Mouse (Mus musculus) liver, embryonic 15.5 days (tissue): ENCODE measurements at regions not wholly inside any gene's neighbourhood (a gene's known extent, or its start where the extent isn't known, plus 50 kb on each side); places are given as distances from the start of the nearest gene placed in this dataset.

ENCODE experiments used
- ATAC-seq: fragments of 200-750 bp; cut with Nextera tagmentation; 2 replicates; pipeline ENCODE4 v1.8.0; 2017; ENCODE audit warnings: moderate number of reproducible peaks, mild to moderate bottlenecking, moderate library complexity; ENCODE audit not compliant: insufficient read depth
- H3K27ac ChIP-seq: fragments of 300-500 bp; sonication (generic); replicated peaks from 2 replicates; pipeline ENCODE4 v1.5.1; 2015; ENCODE audit warnings: mild to moderate bottlenecking, inconsistent platforms
- H3K27me3 ChIP-seq: fragments of 300-500 bp; sonication (generic); 2 replicates; pipeline ENCODE4 v1.6.1; 2015; ENCODE audit warnings: mild to moderate bottlenecking, inconsistent platforms
- H3K36me3 ChIP-seq: fragments of 300-500 bp; sonication (generic); replicated peaks from 2 replicates; pipeline ENCODE4 v1.6.1; 2015; ENCODE audit warnings: moderate library complexity, mild to moderate bottlenecking, inconsistent platforms
- H3K4me1 ChIP-seq: fragments of 300-500 bp; sonication (generic); replicated peaks from 2 replicates; pipeline ENCODE4 v1.6.1; 2015; ENCODE audit warnings: inconsistent platforms
- H3K4me2 ChIP-seq: fragments of 300-500 bp; sonication (generic); 2 replicates; pipeline ENCODE4 v1.6.1; 2015; ENCODE audit warnings: moderate library complexity, mild to moderate bottlenecking, inconsistent platforms
- H3K4me3 ChIP-seq: fragments of 300-500 bp; sonication (generic); replicated peaks from 2 replicates; pipeline ENCODE4 v1.5.1; 2015; ENCODE audit warnings: mild to moderate bottlenecking, inconsistent platforms
- H3K9ac ChIP-seq: fragments of 300-500 bp; sonication (generic); 2 replicates; pipeline ENCODE4 v1.6.1; 2015; ENCODE audit warnings: moderate library complexity, mild to moderate bottlenecking, inconsistent platforms
- H3K9me3 ChIP-seq: fragments of 300-500 bp; sonication (generic); replicated peaks from 2 replicates; pipeline ENCODE4 v1.6.1; 2016; ENCODE audit warnings: inconsistent platforms
- WGBS: fragments of 180-500 bp; shearing (Covaris S2); methylation state at CpG from one replicate; pipeline ENCODE4 v1.1.7; 2015; ENCODE audit warnings: mixed read lengths; ENCODE audit not compliant: insufficient replicate concordance; 5-methylcytosine and 5-hydroxymethylcytosine counted together

DNA sequence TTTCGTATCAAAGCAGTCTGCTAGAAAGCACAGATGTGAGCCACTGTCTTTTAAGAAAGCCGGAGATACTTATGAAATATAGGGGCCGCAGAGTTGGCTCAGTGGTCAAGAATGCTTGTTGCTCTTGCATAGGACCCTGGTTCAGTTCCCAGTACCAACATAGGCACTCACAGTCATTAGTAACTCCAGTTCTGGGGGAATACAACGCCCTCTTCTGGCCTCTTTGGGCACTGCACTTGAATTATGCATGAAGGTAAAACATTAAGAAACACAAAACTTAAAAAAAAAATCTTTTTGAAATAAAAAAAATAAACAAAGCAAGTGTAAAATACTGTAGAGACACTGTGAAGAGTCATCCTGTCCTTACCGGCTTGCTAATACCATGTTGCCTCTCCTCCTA, 94.7 kb upstream of the Irf2bp2 start:
- H3K4me3 ChIP-seq: no peak overlapping the region
- no peaks in the 10 kb centered on the region for H3K27me3 ChIP-seq
- no peak overlapping the region for H3K27ac ChIP-seq
- H3K9ac ChIP-seq: no peak overlapping the region
- no peak for ATAC-seq
- H3K9me3 ChIP-seq: no peaks in the 10 kb centered on the region
- H3K36me3 ChIP-seq: no peaks in the 10 kb centered on the region
- 69% methylated on average over 5 of the region's 5 CpGs for WGBS
- H3K4me1 ChIP-seq: no peaks in the 10 kb centered on the region
- H3K4me2 ChIP-seq: no peak overlapping the region

DNA sequence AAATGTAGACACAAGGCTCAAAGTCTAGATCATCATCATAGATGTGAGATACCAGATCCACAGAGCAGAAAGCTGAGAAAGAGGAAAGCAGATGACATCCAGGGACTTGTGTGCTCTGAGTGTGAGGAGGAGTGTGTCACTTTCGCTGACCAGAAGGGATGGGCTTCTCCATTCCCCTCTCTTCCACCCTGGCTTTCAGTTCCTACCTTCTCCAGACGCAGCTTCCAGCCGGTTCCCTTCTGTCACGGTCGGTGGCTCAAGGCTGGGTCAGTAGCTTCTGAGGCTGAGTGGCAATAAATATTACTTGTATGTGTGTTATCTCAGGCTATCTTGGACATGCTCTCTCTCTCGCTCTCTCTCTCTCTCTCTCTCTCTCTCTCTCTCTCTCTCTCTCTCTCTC, 94.2 kb upstream of the Irf2bp2 start:
- 79% methylated on average over 6 of the region's 6 CpGs for WGBS
- no peak overlapping the region for H3K9ac ChIP-seq
- H3K27me3 ChIP-seq: no peaks in the 10 kb centered on the region
- ATAC-seq: no peak
- no peaks in the 10 kb centered on the region for H3K36me3 ChIP-seq
- H3K9me3 ChIP-seq: no peaks in the 10 kb centered on the region
- no peak overlapping the region for H3K4me2 ChIP-seq
- no peak overlapping the region for H3K27ac ChIP-seq
- no peaks in the 10 kb centered on the region for H3K4me1 ChIP-seq
- H3K4me3 ChIP-seq: no peak overlapping the region

DNA sequence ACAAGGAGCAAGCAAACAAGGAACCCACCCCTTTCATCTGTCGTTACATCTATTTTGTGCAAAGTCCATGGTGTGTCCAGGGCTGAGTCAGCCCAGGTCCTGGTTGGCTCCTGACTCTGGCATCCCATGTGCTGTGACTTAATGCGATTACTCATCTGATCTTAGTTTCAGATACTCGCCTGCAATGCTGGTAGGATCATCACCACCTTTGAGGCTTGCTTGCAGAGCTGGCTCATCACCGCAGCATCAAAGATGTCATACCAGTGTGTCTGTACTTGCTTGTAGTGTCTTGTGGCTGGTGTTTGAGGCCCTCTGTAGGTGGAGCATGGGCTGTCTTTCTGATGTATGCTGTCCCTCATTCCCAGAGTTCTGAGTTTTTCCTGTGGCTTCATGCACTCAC, 93.0 kb upstream of the Irf2bp2 start:
- no peaks in the 10 kb centered on the region for H3K4me1 ChIP-seq
- no peaks in the 10 kb centered on the region for H3K36me3 ChIP-seq
- no peak for ATAC-seq
- H3K4me2 ChIP-seq: no peak overlapping the region
- H3K9ac ChIP-seq: no peak overlapping the region
- WGBS: 59% methylated on average over 4 of the region's 4 CpGs
- no peak overlapping the region for H3K27ac ChIP-seq
- no peak overlapping the region for H3K4me3 ChIP-seq
- no peaks in the 10 kb centered on the region for H3K9me3 ChIP-seq
- no peaks in the 10 kb centered on the region for H3K27me3 ChIP-seq

DNA sequence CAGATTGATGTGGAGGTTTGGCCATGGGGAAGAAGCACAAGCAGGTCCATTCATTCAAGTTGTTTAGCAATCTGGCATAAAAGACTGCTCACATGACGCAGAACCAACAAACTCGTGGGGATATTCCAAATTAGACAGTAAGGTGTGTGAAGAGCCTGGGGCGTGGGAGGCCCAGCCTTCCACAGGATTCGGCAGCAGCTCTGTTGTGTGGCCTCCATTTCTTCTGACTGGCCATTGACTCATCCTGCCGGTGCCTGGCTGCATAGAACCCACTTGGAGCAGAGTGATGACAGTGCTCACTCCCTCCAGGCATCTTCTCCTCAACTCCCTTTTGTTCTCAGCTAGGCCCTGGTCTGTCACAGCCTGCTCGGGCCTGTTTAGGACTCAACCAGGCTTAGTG, 91.6 kb upstream of the Irf2bp2 start:
- no peak overlapping the region for H3K27ac ChIP-seq
- WGBS: 64% methylated on average over 6 of the region's 6 CpGs
- H3K27me3 ChIP-seq: no peaks in the 10 kb centered on the region
- no peaks in the 10 kb centered on the region for H3K9me3 ChIP-seq
- no peak overlapping the region for H3K4me2 ChIP-seq
- no peak overlapping the region for H3K4me3 ChIP-seq
- no peaks in the 10 kb centered on the region for H3K36me3 ChIP-seq
- H3K9ac ChIP-seq: no peak overlapping the region
- no peaks in the 10 kb centered on the region for H3K4me1 ChIP-seq
- no peak for ATAC-seq

DNA sequence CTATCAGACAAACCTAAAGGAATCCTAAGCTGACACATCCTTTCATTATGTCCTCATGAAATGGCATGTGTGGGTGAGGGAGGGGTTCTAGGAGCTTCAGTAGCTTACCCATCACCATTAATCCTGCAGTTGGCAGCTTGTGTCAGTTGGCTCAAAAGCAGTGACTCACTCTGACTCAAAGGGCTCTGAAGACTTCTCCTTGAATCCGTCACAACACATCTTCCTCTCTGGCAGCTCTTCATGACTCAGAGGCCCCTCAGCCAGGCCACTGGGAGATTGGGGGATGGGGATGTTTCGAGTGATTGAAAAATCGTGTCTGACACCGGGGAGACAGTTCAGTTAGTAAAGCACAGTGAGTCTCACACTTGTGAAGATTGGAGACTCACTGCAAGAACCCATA, 90.2 kb upstream of the Irf2bp2 start:
- H3K4me3 ChIP-seq: no peak overlapping the region
- no peaks in the 10 kb centered on the region for H3K9me3 ChIP-seq
- H3K27ac ChIP-seq: no peak overlapping the region
- 19% methylated on average over 4 of the region's 4 CpGs for WGBS
- no peaks in the 10 kb centered on the region for H3K4me1 ChIP-seq
- H3K27me3 ChIP-seq: no peaks in the 10 kb centered on the region
- no peaks in the 10 kb centered on the region for H3K36me3 ChIP-seq
- H3K4me2 ChIP-seq: no peak overlapping the region
- ATAC-seq: no peak
- no peak overlapping the region for H3K9ac ChIP-seq

DNA sequence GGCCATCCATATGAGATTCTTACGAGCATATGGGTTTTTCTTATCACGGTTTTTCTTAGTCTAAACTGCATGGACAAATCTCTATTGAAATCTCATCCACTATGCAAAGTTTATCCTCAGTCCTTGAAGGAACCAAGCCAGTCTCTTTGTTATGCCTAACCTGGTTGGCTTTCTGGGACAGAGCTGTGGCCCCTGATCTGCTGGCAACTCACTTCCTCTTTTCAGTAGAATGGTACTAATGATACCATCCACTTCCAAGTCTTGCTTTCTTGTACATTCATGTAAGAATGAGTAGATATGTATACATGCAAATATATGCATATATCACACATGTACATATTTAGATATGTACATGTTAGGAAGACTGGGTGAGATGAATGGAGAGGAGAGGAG, 89.8 kb upstream of the Irf2bp2 start:
- Histone ChIP-seq H3K4me3 (no peak overlapping the region), H3K4me2 (no peak overlapping the region), H3K27ac (no peak overlapping the region), H3K9me3 (no peaks in the 10 kb centered on the region), H3K27me3 (no peaks in the 10 kb centered on the region; the same call in 1 of the 2 replicates), H3K36me3 (no peaks in the 10 kb centered on the region), H3K9ac (no peak overlapping the region), H3K4me1 (no peaks in the 10 kb centered on the region)
- no peak for ATAC-seq
- 39% methylated on average over 2 of the region's 2 CpGs for WGBS

DNA sequence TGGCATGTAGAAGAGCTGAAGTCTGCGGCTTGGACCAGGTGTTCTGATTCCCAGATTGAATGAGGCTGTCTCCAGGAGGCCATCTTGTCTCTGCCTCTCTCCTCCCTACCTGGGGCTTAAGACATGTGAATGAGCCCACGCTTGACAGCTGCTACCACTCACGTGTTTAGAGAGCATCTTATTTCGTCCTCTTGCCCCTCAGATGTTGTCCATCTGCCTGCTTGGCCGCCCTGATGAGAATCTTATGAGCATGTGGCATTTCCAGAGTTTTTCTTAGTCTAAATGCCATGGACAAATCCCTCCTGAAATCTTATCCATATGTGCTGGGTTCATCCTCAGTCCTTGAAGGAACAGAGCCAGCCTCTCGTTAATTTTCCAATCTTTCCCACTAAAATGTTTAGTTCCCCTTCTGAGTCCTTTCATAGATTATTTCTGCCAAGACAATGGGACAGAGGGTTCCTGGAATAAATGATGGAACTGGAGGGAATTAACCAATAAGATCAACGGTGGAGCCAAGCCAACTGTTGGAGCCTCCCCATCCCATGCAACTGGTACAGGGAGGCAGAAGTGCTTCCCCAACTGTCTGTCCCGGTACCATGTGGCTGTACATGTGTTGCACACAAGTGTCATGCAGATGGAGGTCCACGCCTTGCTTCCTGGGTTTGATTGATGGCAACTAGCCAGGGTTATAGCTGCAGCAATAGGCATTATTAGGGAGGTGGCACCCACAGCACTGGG, 89.2 kb upstream of the Irf2bp2 start:
- Histone ChIP-seq H3K9ac (no peak overlapping the region), H3K36me3 (no peaks in the 10 kb centered on the region), H3K4me2 (no peak overlapping the region), H3K4me3 (no peak overlapping the region), H3K27me3 (no peaks in the 10 kb centered on the region; the same call in 1 of the 2 replicates), H3K27ac (no peak overlapping the region), H3K9me3 (no peaks in the 10 kb centered on the region), H3K4me1 (no peaks in the 10 kb centered on the region)
- WGBS: 66% methylated on average over 9 of the region's 9 CpGs
- no peak for ATAC-seq

DNA sequence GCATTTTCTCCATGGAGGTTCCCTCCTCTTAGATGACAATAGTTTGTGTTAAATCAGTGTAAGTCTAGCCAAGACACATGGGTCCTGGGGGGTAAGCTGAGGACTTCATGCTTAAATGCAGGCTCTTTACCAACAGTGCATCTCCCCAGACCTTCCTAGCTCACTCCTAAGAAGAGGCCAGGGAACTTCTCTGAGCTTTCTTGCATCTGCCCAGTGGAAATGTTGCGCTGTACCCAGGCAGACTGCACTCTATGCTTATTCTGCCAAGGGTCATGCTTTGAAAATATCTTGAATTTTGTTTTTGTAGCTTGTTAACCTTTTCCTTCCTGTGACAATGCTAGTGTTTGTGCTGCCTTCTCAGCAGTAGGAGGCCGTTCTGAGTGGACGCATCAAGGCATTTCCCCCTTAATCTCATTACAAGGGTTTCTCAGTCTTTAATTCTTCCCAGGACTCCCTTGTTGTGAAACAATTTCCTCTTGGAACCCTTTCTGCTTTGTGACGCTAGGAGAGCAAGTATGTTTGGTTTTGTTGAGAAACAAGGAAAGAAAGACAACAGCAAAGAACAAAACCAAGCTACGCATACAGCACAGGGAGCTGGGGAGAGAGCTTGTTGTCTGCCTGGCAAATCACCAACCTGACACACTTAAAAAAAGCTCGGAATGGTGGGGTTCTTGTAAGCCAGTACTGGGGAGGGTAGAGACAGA, 88.3 kb upstream of the Irf2bp2 start:
- no peak for ATAC-seq
- Histone ChIP-seq H3K4me1 (no peaks in the 10 kb centered on the region), H3K27me3 (no peaks in the 10 kb centered on the region; the same call in 1 of the 2 replicates), H3K9me3 (no peaks in the 10 kb centered on the region), H3K27ac (no peak overlapping the region), H3K36me3 (no peaks in the 10 kb centered on the region), H3K9ac (no peak overlapping the region), H3K4me2 (no peak overlapping the region), H3K4me3 (no peak overlapping the region)
- WGBS: 67% methylated on average over 6 of the region's 6 CpGs

DNA sequence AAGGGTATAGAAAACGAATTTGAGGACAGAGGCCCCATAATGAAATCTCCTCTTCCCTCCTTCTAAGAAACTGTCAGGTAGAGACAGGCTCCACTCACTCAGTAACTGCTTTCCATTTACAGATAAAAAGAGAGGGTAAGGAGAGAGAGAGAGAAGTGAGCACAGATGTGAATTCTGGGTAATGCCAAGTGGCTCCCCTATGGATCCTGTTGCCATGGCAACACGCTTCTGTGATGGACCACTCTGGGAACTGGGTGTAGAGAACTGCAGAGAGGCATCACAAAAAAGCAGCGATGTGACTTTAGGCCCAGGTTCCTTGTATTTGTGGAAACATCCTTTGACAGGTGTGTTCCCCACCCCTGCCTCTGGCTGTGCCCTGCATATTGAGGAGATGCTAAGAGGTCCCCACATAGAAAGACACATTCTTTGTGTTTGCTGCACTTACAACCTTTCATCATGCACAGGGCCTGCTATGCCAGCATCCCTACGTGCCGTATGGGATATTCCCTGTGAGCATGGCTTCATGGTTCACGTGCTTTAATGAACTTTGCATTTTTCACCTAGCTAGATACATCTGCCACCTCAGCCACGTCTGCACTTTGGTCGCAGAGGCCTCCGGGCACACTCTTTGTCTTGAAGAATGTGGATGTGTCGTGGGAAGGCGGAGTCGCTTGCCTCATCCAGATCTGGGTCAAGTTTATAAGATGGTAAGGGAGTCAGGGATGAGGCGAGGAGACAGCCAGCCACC, 84.4 kb upstream of the Irf2bp2 start:
- no peak for ATAC-seq
- Histone ChIP-seq H3K9ac (no peak overlapping the region), H3K4me3 (no peak overlapping the region), H3K36me3 (no peaks in the 10 kb centered on the region), H3K9me3 (no peaks in the 10 kb centered on the region), H3K4me1 (no peaks in the 10 kb centered on the region), H3K4me2 (no peak overlapping the region), H3K27ac (no peak overlapping the region), H3K27me3 (no peaks in the 10 kb centered on the region; the same call in 1 of the 2 replicates)
- 64% methylated on average over 13 of the region's 13 CpGs for WGBS

DNA sequence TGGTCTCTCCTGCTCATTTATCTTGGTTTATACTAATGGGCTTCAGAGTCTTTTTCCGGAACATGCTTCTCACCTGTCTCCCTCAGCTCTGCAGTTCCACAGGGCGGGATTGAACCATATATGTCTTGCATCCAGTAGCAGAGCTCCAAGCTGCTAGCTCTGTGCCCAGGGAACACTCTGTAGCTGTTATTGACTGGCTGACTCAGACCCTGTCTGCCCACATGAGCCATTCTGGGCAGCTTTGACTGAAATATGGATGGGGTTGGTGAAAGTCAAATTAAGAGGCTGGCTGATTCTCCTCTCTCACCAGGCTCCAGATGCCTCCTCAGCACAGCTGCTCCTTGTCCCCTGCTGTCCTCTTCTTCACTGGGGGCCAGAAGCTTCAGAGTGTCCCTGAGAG, 81.4 kb upstream of the Irf2bp2 start:
- ATAC-seq: no peak
- Histone ChIP-seq H3K36me3 (no peaks in the 10 kb centered on the region), H3K9ac (no peak overlapping the region), H3K9me3 (no peaks in the 10 kb centered on the region), H3K27me3 (no peaks in the 10 kb centered on the region; the same call in 1 of the 2 replicates), H3K4me1 (no peaks in the 10 kb centered on the region), H3K27ac (no peak overlapping the region), H3K4me2 (no peak overlapping the region), H3K4me3 (no peak overlapping the region)
- 61% methylated on average over 2 of the region's 2 CpGs for WGBS

DNA sequence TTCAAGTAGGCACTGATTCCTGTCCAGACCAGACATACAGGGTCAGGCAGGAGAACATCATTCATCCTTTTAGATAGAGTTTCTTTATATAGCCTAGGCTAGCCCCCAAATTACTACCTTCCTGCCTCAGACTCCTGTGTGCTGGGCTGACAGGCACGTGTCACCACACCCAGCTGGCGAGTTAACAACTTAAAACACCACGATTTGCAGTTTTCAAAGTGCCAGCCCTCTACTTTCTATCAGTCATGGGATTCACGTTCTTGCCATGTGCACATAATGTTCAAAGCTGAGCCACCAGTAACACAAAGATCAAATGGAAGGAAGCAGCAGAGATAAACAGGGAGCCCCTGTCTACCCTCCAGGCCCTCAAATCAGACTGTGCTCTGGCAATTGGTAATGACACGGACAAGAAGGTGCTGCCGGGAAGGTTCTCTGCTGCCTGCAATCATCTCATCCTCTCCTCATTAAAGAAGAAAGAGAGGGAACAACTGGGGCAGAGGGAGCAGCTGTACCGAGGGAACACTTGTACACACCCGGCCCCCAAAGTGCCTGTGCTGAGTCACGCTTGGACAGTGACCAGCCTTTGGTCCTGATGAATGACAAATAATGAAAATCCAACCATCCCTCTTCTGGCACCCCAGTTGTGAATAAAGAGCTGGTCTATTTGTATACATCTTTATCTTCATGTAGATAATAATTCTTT, 79.4 kb upstream of the Irf2bp2 start:
- WGBS: 46% methylated on average over 9 of the region's 9 CpGs
- no peaks in the 10 kb centered on the region for H3K36me3 ChIP-seq
- H3K4me2 ChIP-seq: no peak overlapping the region
- no peak for ATAC-seq
- no peak overlapping the region for H3K27ac ChIP-seq
- no peaks in the 10 kb centered on the region for H3K9me3 ChIP-seq
- peaks cover 1% of the 10 kb centered on the region for H3K4me1 ChIP-seq
- no peak overlapping the region for H3K9ac ChIP-seq
- no peaks in the 10 kb centered on the region; the same call in 1 of the 2 replicates for H3K27me3 ChIP-seq
- H3K4me3 ChIP-seq: no peak overlapping the region
